Mouse (Mus musculus) megakaryocyte-erythroid progenitor cell, adult 5 weeks (primary cell): Measurements from ENCODE around the gene Acod1. TPM values are rescaled to one million over a fixed set of nuclear protein-coding genes. Genes with fewer than 3 reads are reported as not detected.

Experiments
- polyA plus RNA-seq: library from polyadenylated mRNA; stranded (reverse); fragments of >175 nt; gene quantifications from 2 replicates; pipeline ENCODE4 v1.2.3, GENCODE M21; 2012

Gene Acod1
- polyA plus RNA-seq = 0.17 TPM in 1 of 2 replicates, not detected in the other

DNA sequence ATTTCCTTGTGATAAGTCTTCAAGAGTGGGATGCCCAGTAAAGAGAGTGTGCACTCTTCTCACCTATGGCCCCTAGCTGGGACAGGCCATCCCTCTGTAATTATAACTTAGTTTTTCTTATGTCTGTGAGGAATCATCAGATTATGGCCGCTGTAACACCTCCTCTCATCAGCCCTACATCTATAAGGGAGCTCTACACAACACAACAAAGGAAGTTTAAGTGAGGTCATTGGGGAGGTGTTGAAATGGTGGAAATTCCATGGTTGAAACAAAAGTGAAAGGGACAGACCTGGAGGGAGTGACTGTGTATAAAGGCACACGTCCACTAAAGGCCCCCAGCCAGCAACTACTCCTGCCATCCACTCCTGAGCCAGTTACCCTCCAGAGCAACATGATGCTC is at the start of gene Acod1:
TSS of gene Acod1 (plus strand) at position 301 of the 400 bp plus-strand sequence.

DNA sequence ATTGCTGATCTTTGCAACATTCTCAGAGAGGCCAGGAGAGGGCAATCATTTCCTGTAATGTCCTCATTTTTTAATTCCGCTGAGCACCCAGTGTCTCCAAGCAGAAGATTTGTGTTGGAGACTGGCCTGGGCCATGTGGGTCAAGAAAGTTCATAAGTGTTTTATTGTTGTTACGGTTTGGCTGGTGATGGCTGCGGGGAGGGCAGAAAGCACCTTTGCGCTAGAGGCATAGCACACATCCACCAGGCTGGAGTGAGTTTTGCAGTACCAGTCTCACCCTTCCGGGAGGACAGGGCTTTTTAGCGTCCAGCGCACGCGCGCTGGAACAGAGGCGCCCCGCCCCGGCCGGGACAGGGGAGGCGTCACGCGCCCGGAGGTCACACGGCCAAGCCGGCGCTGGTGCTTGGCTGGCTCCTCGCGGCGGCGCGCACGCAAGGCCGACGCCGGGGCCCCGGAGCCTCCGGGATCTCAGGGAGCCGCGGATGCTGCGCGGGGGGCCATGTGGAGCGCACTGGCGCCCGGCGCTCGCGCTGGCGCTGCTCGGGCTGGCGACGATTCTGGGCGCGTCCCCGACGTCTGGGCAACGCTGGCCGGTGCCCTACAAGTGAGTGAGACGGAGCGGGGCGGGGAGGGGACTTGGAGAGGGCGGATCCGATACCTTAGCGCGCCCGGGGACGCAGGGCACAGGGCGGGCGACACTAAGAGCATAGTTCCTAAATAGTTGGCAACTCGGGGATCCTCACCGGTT is 23.3 kb downstream of the Acod1 start, which contains the start of gene Cln5:
TSS of gene Cln5 (plus strand) at position 353 of the 748 bp plus-strand sequence.

DNA sequence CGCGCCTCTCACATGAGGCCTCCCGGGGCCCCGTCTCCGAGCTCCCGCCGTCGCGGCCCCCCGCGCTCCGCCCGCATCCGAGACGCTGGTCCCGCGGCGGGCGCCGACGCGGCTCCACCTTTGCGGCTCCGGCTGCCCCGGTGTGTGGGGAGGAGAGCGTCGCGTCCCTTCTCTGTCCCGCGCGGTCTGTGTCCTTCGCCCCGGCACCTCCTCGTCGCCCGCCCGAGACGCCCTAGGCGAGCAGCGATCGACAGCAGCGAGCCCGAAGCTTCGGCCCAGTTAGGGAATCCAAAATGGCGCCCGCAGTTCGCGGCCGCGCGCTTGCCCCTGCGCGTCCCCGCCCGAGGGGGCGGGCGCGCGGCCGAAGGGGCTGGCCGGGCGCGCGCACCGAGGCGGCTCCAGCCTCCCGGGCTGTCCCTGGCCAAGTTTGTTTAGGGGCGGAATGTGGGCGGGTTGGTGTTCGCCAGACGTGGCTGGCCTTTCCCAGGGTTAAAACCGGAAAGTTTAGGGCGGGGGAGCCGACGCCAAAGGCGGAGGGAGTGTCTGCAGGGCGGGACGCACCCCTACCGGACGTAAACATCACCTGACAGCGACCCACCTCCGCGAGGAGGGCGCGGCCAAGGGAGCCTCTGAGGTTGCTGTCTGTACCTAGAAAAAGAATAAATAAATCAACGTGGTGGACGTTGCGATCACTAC is 52.6 kb downstream of the Acod1 start, which contains the start of gene Fbxl3:
TSS of gene Fbxl3 (minus strand) at position 329 of the 696 bp plus-strand sequence.

Other genes starting within 250 kb of the Acod1 start
- gene Kctd12, start 64.3 kb upstream of the Acod1 start, polyA plus RNA-seq = 43.5 and 47.2 TPM in 2 replicates
- 6.2 and 9.6 TPM in 2 replicates for gene Cln5, start 23.2 kb downstream of the Acod1 start, polyA plus RNA-seq
- gene Fbxl3, start 52.6 kb downstream of the Acod1 start, polyA plus RNA-seq = 30.7 and 53.2 TPM in 2 replicates